Mouse (Mus musculus) brown adipose tissue, adult 24 weeks (tissue): ENCODE measurements around the gene Bpifb9b. TPM values are rescaled to one million over a fixed set of nuclear protein-coding genes. Genes with fewer than 3 reads are reported as not detected.

Experiments used
- polyA plus RNA-seq: library from polyadenylated mRNA; stranded (reverse); fragments of >200 nt; gene quantifications from 2 replicates; pipeline ENCODE4 v1.2.4, GENCODE M21; 2012; ENCODE audit not compliant: missing spikeins, insufficient read depth, insufficient read length

Gene Bpifb9b
- polyA plus RNA-seq, 1 experiment, result not detected

Other genes starting within 250 kb of the Bpifb9b start
- gene Bpifa3, start 176.9 kb upstream of the Bpifb9b start, polyA plus RNA-seq, result not detected in 2 replicates
- not detected in 2 replicates for gene Bpifa1, start 164.3 kb upstream of the Bpifb9b start, polyA plus RNA-seq
- gene Bpifa5, start 144.6 kb upstream of the Bpifb9b start, polyA plus RNA-seq, result not detected in 2 replicates
- gene Bpifb1, start 116.4 kb upstream of the Bpifb9b start, polyA plus RNA-seq, result not detected in 2 replicates
- gene Bpifb5, start 83.5 kb upstream of the Bpifb9b start, polyA plus RNA-seq, result not detected in 2 replicates
- not detected in 2 replicates for gene Bpifb9a, start 49.4 kb upstream of the Bpifb9b start, polyA plus RNA-seq
- 7.1 and 12.7 TPM in 2 replicates for gene Cdk5rap1, start 65.8 kb downstream of the Bpifb9b start, polyA plus RNA-seq
- gene Snta1, start 100.9 kb downstream of the Bpifb9b start, polyA plus RNA-seq, result 17.1 and 29.6 TPM in 2 replicates
- gene Cbfa2t2, start 129.3 kb downstream of the Bpifb9b start, polyA plus RNA-seq, result 6.9 and 7.9 TPM in 2 replicates
- not detected in 2 replicates for gene 1700003F12Rik, start 239.9 kb downstream of the Bpifb9b start, polyA plus RNA-seq
- not detected in 2 replicates for gene Actl10, start 244.5 kb downstream of the Bpifb9b start, polyA plus RNA-seq